Mouse (Mus musculus): ENCODE results near the gene Gm20388. TPM values are rescaled to one million over a fixed set of nuclear protein-coding genes. Genes with fewer than 3 reads are reported as not detected.
"Not testable (repeated sequence)": the region's sequence is repeated elsewhere in the genome, so short reads cannot be mapped to it uniquely, and the experiment has no call there.

Gm20388 gene
- polyA plus RNA-seq, 1 experiment from 2014 or later, result not detected

GRCm38 (mm10) chr8:121665329-121665728 lies 1754.7 kb downstream of the Gm20388 start:
- peak overlapping the region; percentile 46 for H3K9ac ChIP-seq (ENCODE audit: low read length)
- peak overlapping the region; percentile 0; the same call in 1 of the 2 replicates for H3K4me3 ChIP-seq (ENCODE audit: low read depth, low read length)
- DNase-seq (ENCODE audit: low spot score, missing footprints) (peak; percentile 94), ATAC-seq (ENCODE audit: low FRiP score) (peak; percentile 83)
- peaks cover 11% of the 10 kb centered on the region; the same call in 1 of the 2 replicates for H3K4me1 ChIP-seq (ENCODE audit: control insufficient read depth, insufficient read depth, low read length)
- peak overlapping the region; percentile 69 for H3K27ac ChIP-seq (ENCODE audit: low read depth, low read length)
- H3K36me3 ChIP-seq (ENCODE audit: control insufficient read depth, insufficient read depth, low read length), result no peaks in the 10 kb centered on the region
- 3% methylated on average over 16 of the region's 16 CpGs for WGBS
- peak overlapping the region; percentile 22 for H3K4me2 ChIP-seq
- no peaks in the 10 kb centered on the region for H3K9me3 ChIP-seq (ENCODE audit: control insufficient read depth, low read length)
- no peaks in the 10 kb centered on the region for H3K27me3 ChIP-seq (ENCODE audit: control insufficient read depth, insufficient read depth, low read length)

DNA sequence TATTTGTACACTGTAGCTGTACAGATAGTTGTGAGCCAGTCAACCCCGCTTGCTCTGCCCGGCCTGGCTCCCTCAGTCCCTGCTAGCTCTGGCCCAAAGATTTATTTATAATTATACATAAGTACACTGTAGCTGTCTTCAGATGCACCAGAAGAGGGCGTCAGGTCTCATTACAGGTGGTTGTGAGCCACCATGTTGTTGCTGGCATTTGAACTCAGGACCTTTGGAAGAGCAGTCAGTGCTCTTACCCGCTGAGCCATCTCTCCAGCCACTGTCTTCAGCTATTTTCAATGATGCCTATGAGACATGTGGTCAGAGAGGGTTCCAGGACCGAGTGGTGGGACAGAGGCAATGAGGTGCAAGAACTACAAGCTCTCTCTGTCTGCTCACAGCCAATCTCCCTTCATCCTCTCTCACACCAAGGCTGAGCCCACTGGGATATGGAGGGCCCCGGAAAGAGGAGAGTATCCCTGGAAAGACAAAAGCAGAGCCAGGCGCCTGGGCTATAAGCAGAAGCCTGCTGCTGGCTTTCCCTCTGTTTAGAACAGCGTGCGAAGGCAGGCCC lies 1757.4 kb downstream of the Gm20388 start:
- H3K36me3 ChIP-seq (ENCODE audit: control insufficient read depth, insufficient read depth, low read length); H3K27me3 ChIP-seq (ENCODE audit: control insufficient read depth, insufficient read depth, low read length); DNase-seq (ENCODE audit: low spot score, missing footprints); H3K4me2 ChIP-seq; H3K27ac ChIP-seq (ENCODE audit: low read depth, low read length); ATAC-seq (ENCODE audit: low FRiP score); H3K9ac ChIP-seq (ENCODE audit: low read length); H3K9me3 ChIP-seq (ENCODE audit: control insufficient read depth, low read length); H3K4me3 ChIP-seq (ENCODE audit: low read depth, low read length): not testable (repeated sequence)
- 75% methylated on average over 9 of the region's 9 CpGs for WGBS
- peaks cover 11% of the 10 kb centered on the region; the same call in 1 of the 2 replicates for H3K4me1 ChIP-seq (ENCODE audit: control insufficient read depth, insufficient read depth, low read length)

- H3K9ac ChIP-seq (ENCODE audit: low read length), result no peak overlapping the region
- no peak for ATAC-seq (ENCODE audit: low FRiP score)
- no peak overlapping the region for H3K4me3 ChIP-seq (ENCODE audit: low read depth, low read length)
These were observed 1757.9 kb downstream of the Gm20388 start for GRCm38 (mm10) chr8:121668553-121668952.

DNA sequence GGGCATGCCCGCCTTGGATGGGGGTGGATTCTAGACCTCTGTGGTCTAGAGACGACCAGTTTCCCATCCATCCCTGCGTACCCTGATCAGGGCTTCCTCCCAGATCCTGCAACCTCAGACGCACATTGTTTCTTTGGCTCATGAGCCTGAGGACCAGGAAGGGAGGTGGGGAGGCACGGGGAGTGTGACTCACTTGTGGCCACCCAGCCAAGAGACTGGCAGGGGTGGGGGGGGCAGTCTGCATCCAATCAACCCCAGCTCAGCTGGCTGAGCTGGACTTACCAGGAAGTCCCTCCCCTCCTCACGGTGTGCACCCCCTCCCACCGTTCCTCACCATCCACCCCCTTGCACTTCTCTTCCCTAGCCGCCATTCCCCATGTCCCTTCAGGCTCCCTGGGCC lies 1758.6 kb downstream of the Gm20388 start:
- DNase-seq (ENCODE audit: low spot score, missing footprints) (no peak), ATAC-seq (ENCODE audit: low FRiP score) (no peak)
- H3K27ac ChIP-seq (ENCODE audit: low read depth, low read length), result no peak overlapping the region
- no peaks in the 10 kb centered on the region for H3K9me3 ChIP-seq (ENCODE audit: control insufficient read depth, low read length)
- peaks cover 11% of the 10 kb centered on the region; the same call in 1 of the 2 replicates for H3K4me1 ChIP-seq (ENCODE audit: control insufficient read depth, insufficient read depth, low read length)
- H3K27me3 ChIP-seq (ENCODE audit: control insufficient read depth, insufficient read depth, low read length), result no peaks in the 10 kb centered on the region
- WGBS, result 26% methylated on average over 8 of the region's 8 CpGs
- no peaks in the 10 kb centered on the region for H3K36me3 ChIP-seq (ENCODE audit: control insufficient read depth, insufficient read depth, low read length)
- no peak overlapping the region for H3K4me2 ChIP-seq
- no peak overlapping the region for H3K4me3 ChIP-seq (ENCODE audit: low read depth, low read length)
- 0 out of 2 replicates have a peak overlapping the region, but pooled peaks have one; percentile 27 for H3K9ac ChIP-seq (ENCODE audit: low read length)

More at GRCm38 (mm10) chr8:121668553-121668952, 1757.9 kb downstream of the Gm20388 start:
- no peak overlapping the region for H3K27ac ChIP-seq (ENCODE audit: low read depth, low read length)
- H3K4me1 ChIP-seq (ENCODE audit: control insufficient read depth, insufficient read depth, low read length), result peaks cover 11% of the 10 kb centered on the region; the same call in 1 of the 2 replicates
- WGBS, result 48% methylated on average over 6 of the region's 6 CpGs
- no peak overlapping the region for H3K4me2 ChIP-seq
- no peaks in the 10 kb centered on the region for H3K27me3 ChIP-seq (ENCODE audit: control insufficient read depth, insufficient read depth, low read length)
- DNase-seq (ENCODE audit: low spot score, missing footprints), result no peak
- H3K9me3 ChIP-seq (ENCODE audit: control insufficient read depth, low read length), result no peaks in the 10 kb centered on the region
- H3K36me3 ChIP-seq (ENCODE audit: control insufficient read depth, insufficient read depth, low read length), result no peaks in the 10 kb centered on the region

DNA sequence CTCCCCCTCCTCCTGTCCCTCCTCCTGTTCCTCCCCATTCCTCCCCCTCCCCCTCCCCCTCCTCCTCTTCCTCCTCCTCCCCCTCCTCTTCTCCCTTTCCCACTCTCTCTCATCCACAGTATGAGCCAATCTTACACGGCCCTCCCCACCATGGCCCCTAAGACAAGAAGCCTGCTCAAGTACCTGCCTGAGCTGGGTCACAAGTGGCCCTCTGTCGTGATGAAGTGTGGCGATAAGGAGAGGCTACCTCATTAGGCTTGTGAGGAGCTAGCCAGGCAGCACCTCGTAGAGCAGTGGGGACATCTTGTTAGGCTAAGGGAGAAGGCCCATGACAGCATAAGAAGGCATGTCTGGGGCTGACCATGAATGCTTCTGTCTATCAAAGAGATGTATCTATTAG lies 1762.5 kb downstream of the Gm20388 start:
- H3K9ac ChIP-seq (ENCODE audit: low read length), result no peak overlapping the region
- WGBS, result 67% methylated on average over 4 of the region's 4 CpGs
- no peak overlapping the region for H3K27ac ChIP-seq (ENCODE audit: low read depth, low read length)

DNA sequence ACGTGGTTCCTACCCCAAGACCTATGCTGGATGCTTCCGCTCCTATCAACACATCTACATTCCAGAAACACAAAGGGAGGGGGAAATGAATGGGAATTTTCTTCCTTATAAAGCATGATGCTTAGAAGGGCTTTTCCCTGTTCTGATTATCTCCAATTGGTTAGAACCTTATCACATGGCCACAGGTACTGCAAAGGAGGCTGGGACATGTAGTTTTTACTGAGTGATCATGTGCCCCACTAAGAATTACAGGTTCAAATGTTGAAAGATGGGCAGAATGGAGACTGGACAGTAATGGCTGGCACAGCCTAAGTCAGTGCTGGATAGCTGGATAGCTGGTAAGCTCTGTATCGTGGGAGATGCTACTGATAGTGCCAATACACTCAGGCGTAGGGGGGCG lies 1763.3 kb downstream of the Gm20388 start:
- H3K27me3 ChIP-seq (ENCODE audit: control insufficient read depth, insufficient read depth, low read length), result no peaks in the 10 kb centered on the region
- no peak overlapping the region for H3K27ac ChIP-seq (ENCODE audit: low read depth, low read length)
- H3K4me1 ChIP-seq (ENCODE audit: control insufficient read depth, insufficient read depth, low read length), result 0 out of 2 replicates have a peak, but pooled peaks cover 2% of the 10 kb centered on the region
- ATAC-seq (ENCODE audit: low FRiP score), result peak; percentile 44; the same call in 1 of the 2 replicates
- H3K36me3 ChIP-seq (ENCODE audit: control insufficient read depth, insufficient read depth, low read length), result no peaks in the 10 kb centered on the region
- 85% methylated on average over 5 of the region's 5 CpGs for WGBS
- H3K9ac ChIP-seq (ENCODE audit: low read length), result no peak overlapping the region
- H3K4me2 ChIP-seq, result no peak overlapping the region
- H3K4me3 ChIP-seq (ENCODE audit: low read depth, low read length), result no peak overlapping the region
- no peak for DNase-seq (ENCODE audit: low spot score, missing footprints)
- H3K9me3 ChIP-seq (ENCODE audit: control insufficient read depth, low read length), result no peaks in the 10 kb centered on the region

More for the DNA sequence above, 1762.5 kb downstream of the Gm20388 start:
- no peak for DNase-seq (ENCODE audit: low spot score, missing footprints)
- Histone ChIP-seq H3K27me3 (ENCODE audit: control insufficient read depth, insufficient read depth, low read length) (no peaks in the 10 kb centered on the region), H3K4me3 (ENCODE audit: low read depth, low read length) (no peak overlapping the region), H3K4me2 (no peak overlapping the region), H3K4me1 (ENCODE audit: control insufficient read depth, insufficient read depth, low read length) (0 out of 2 replicates have a peak, but pooled peaks cover 2% of the 10 kb centered on the region), H3K9me3 (ENCODE audit: control insufficient read depth, low read length) (no peaks in the 10 kb centered on the region), H3K36me3 (ENCODE audit: control insufficient read depth, insufficient read depth, low read length) (no peaks in the 10 kb centered on the region)
- ATAC-seq (ENCODE audit: low FRiP score), result no peak

- WGBS, result 61% methylated on average over 5 of the region's 5 CpGs
- no peaks in the 10 kb centered on the region for H3K27me3 ChIP-seq (ENCODE audit: control insufficient read depth, insufficient read depth, low read length)
- no peak for DNase-seq (ENCODE audit: low spot score, missing footprints)
- H3K4me1 ChIP-seq (ENCODE audit: control insufficient read depth, insufficient read depth, low read length), result no peaks in the 10 kb centered on the region
- no peaks in the 10 kb centered on the region for H3K9me3 ChIP-seq (ENCODE audit: control insufficient read depth, low read length)
- H3K27ac ChIP-seq (ENCODE audit: low read depth, low read length), result no peak overlapping the region
- H3K36me3 ChIP-seq (ENCODE audit: control insufficient read depth, insufficient read depth, low read length), result no peaks in the 10 kb centered on the region
- no peak overlapping the region for H3K9ac ChIP-seq (ENCODE audit: low read length)
- H3K4me2 ChIP-seq, result no peak overlapping the region
- H3K4me3 ChIP-seq (ENCODE audit: low read depth, low read length), result no peak overlapping the region
- no peak for ATAC-seq (ENCODE audit: low FRiP score)
These were observed 1763.9 kb downstream of the Gm20388 start for GRCm38 (mm10) chr8:121674524-121674923.

DNA sequence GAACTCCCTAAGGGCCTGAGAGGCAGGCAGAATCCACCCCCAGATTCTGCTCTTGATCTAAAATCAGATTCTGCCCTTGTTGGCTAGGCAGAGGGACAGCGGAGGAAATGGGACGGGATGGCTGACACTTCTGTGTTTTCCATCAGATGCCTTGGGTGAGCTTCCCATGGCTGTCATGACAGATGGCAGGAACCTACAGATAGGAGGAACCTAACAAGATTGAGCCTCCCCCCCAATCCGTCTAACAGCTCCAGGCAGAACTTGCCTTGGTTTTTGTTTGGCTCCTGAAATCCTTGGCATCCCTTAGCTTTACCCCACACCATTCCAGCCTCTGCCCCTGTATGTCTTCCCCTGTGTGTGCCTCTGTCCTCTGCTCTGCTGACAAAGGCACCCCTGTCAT lies 1764.5 kb downstream of the Gm20388 start:
- 78% methylated on average over 3 of the region's 3 CpGs for WGBS
- Histone ChIP-seq H3K36me3 (ENCODE audit: control insufficient read depth, insufficient read depth, low read length) (no peaks in the 10 kb centered on the region), H3K9me3 (ENCODE audit: control insufficient read depth, low read length) (no peaks in the 10 kb centered on the region), H3K27ac (ENCODE audit: low read depth, low read length) (no peak overlapping the region), H3K4me3 (ENCODE audit: low read depth, low read length) (no peak overlapping the region), H3K27me3 (ENCODE audit: control insufficient read depth, insufficient read depth, low read length) (no peaks in the 10 kb centered on the region), H3K4me2 (no peak overlapping the region), H3K9ac (ENCODE audit: low read length) (no peak overlapping the region), H3K4me1 (ENCODE audit: control insufficient read depth, insufficient read depth, low read length) (no peaks in the 10 kb centered on the region)
- no peak for DNase-seq (ENCODE audit: low spot score, missing footprints)
- no peak for ATAC-seq (ENCODE audit: low FRiP score)

GRCm38 (mm10) chr8:121675701-121676100 lies 1765.1 kb downstream of the Gm20388 start:
- Histone ChIP-seq H3K4me2 (no peak overlapping the region), H3K9me3 (ENCODE audit: control insufficient read depth, low read length) (no peaks in the 10 kb centered on the region), H3K27ac (ENCODE audit: low read depth, low read length) (no peak overlapping the region), H3K4me1 (ENCODE audit: control insufficient read depth, insufficient read depth, low read length) (no peaks in the 10 kb centered on the region), H3K4me3 (ENCODE audit: low read depth, low read length) (no peak overlapping the region), H3K27me3 (ENCODE audit: control insufficient read depth, insufficient read depth, low read length) (no peaks in the 10 kb centered on the region), H3K36me3 (ENCODE audit: control insufficient read depth, insufficient read depth, low read length) (no peaks in the 10 kb centered on the region), H3K9ac (ENCODE audit: low read length) (no peak overlapping the region)
- ATAC-seq (ENCODE audit: low FRiP score) (no peak), DNase-seq (ENCODE audit: low spot score, missing footprints) (no peak)
- 71% methylated on average over 20 of the region's 20 CpGs for WGBS

Data from midbrain, embryonic 11.5 days (tissue).